Mouse (Mus musculus) brown adipose tissue, adult 24 weeks (tissue): Measurements from ENCODE around the gene Lpgat1. TPM values are rescaled to one million over a fixed set of nuclear protein-coding genes. Genes with fewer than 3 reads are reported as not detected.

Experiments
- H3K27ac ChIP-seq: fragments of 200-500 bp; replicated peaks from 2 replicates; pipeline ENCODE4 v1.5.1; 2012; ENCODE audit warnings: low read depth, mild to moderate bottlenecking, low read length
- H3K4me1 ChIP-seq: fragments of 200-500 bp; 2 replicates; pipeline ENCODE4 v1.6.1; 2012; ENCODE audit warnings: low read length, mixed read lengths; ENCODE audit not compliant: control insufficient read depth, insufficient read depth, insufficient read length
- H3K4me3 ChIP-seq: fragments of 200-500 bp; 2 replicates; pipeline ENCODE4 v1.5.1; 2012; ENCODE audit warnings: low read depth, mild to moderate bottlenecking, low read length, moderate library complexity; ENCODE audit not compliant: insufficient read depth
- polyA plus RNA-seq: library from polyadenylated mRNA; stranded (reverse); fragments of >200 nt; gene quantifications from 2 replicates; pipeline ENCODE4 v1.2.4, GENCODE M21; 2012; ENCODE audit not compliant: missing spikeins, insufficient read depth, insufficient read length

Lpgat1 gene
- polyA plus RNA-seq, 1 experiment: 40.5 TPM

GRCm38 (mm10) chr1:191719326-191719725 lies 1.7 kb downstream of the Lpgat1 start:
- Histone ChIP-seq H3K4me3 (peak overlapping the region; percentile 76), H3K4me1 (no peaks in the 10 kb centered on the region), H3K27ac (no peak overlapping the region)

- Histone ChIP-seq H3K4me3 (0 out of 2 replicates have a peak overlapping the region, but pooled peaks have one; percentile 0), H3K27ac (no peak overlapping the region)
Observed at GRCm38 (mm10) chr1:191720419-191720818, 2.8 kb downstream of the Lpgat1 start.

DNA sequence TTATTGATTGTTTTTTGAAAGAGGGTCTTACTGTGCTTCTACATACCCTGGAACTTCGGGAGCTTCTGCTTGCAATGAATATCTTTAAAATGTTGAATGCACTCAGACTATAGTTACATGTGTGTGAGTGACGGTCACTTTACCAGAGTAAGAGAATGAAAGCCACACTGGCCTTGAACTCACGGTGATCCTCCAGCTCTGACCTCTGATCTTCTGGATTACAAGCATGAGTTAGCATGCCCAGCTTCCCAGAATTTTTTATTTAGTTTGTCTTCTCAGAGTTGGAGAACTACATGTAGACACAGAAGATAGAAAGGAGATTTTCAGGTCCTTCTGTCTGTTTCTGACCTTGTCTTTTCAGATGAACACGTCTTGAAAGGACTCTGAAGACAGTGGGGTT lies 5.1 kb downstream of the Lpgat1 start:
- no peaks in the 10 kb centered on the region for H3K4me1 ChIP-seq
- H3K4me3 ChIP-seq: no peak overlapping the region
- no peak overlapping the region for H3K27ac ChIP-seq

More at GRCm38 (mm10) chr1:191720419-191720818, 2.8 kb downstream of the Lpgat1 start:
- no peaks in the 10 kb centered on the region for H3K4me1 ChIP-seq

GRCm38 (mm10) chr1:191723675-191724074 lies 6.0 kb downstream of the Lpgat1 start:
- H3K27ac ChIP-seq: no peak overlapping the region
- H3K4me1 ChIP-seq: no peaks in the 10 kb centered on the region
- H3K4me3 ChIP-seq: no peak overlapping the region

- H3K4me1 ChIP-seq: no peaks in the 10 kb centered on the region
- no peak overlapping the region for H3K27ac ChIP-seq
- H3K4me3 ChIP-seq: peak overlapping the region; percentile 26; the same call in 1 of the 2 replicates
Observed at GRCm38 (mm10) chr1:191724385-191725061, 6.9 kb downstream of the Lpgat1 start.

GRCm38 (mm10) chr1:191732623-191733022 lies 15.0 kb downstream of the Lpgat1 start:
- H3K4me1 ChIP-seq: peaks cover 4% of the 10 kb centered on the region

DNA sequence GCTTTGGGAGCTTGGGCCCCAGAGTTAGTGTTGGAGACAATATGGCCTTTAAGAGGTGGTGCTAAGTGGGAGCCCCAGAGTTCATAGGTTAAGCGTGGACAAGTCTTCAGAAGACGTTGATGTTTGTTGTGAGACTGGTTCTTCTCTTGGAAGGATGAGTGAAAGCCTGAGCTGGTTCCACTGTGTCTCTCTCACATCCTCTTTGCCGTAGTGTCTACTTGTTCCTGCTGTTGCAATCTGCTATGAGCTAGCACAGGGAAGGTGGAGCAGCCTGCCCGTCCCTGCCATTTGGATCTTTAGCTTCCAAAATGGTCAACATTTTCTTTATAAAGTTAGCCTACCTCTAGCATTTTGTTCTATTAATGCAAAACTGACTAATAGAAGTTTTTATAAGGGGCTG lies 16.2 kb downstream of the Lpgat1 start:
- H3K27ac ChIP-seq: no peak overlapping the region
- H3K4me3 ChIP-seq: no peak overlapping the region
- peaks cover 16% of the 10 kb centered on the region for H3K4me1 ChIP-seq

More at GRCm38 (mm10) chr1:191732623-191733022, 15.0 kb downstream of the Lpgat1 start:
- Histone ChIP-seq H3K4me3 (no peak overlapping the region), H3K27ac (no peak overlapping the region)

DNA sequence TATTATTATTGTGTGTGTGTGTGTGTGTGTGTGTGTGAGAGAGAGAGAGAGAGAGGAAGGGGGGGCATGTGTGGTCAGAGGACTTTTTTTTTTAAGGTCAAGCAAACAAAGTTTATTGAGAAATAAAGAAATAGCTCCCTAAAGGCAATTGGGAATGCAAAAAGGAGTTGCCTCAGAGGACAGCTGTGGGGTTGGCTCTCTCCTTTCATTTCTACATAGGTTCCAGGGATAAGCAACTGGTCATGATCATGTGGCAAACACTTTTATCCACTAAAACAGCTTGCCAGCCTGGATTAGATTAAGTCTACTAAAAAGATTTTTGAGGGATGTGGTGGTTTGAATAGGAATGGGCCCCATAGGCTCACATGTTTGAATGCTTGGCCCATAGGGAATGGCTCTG lies 18.8 kb downstream of the Lpgat1 start:
- Histone ChIP-seq H3K4me3 (no peak overlapping the region), H3K4me1 (peaks cover 23% of the 10 kb centered on the region), H3K27ac (peak overlapping the region; percentile 70)

- Histone ChIP-seq H3K4me1 (peaks cover 23% of the 10 kb centered on the region), H3K27ac (0 out of 2 replicates have a peak overlapping the region, but pooled peaks have one; percentile 42), H3K4me3 (no peak overlapping the region)
Observed at GRCm38 (mm10) chr1:191737871-191738270, 20.2 kb downstream of the Lpgat1 start.

DNA sequence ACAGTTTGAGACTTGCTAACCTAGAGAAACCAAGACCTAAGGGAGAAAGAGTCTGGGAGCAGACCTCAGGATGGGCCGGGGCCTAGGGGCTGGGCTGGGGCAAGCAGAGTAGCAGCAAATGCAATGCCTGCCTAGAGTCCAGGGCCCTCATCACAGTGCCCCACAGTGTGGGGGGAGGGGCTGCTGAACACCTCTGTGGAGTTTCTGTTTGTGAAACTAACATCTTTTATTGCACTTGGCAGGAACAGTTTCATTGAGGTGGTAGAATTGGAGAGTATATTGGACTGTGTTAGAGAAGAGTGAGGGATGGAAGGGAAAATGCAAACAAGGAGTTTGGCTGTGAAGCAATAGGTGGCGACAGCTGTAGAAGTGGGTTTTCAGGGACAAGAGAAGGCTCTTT lies 21.1 kb downstream of the Lpgat1 start:
- Histone ChIP-seq H3K27ac (no peak overlapping the region), H3K4me3 (no peak overlapping the region)

DNA sequence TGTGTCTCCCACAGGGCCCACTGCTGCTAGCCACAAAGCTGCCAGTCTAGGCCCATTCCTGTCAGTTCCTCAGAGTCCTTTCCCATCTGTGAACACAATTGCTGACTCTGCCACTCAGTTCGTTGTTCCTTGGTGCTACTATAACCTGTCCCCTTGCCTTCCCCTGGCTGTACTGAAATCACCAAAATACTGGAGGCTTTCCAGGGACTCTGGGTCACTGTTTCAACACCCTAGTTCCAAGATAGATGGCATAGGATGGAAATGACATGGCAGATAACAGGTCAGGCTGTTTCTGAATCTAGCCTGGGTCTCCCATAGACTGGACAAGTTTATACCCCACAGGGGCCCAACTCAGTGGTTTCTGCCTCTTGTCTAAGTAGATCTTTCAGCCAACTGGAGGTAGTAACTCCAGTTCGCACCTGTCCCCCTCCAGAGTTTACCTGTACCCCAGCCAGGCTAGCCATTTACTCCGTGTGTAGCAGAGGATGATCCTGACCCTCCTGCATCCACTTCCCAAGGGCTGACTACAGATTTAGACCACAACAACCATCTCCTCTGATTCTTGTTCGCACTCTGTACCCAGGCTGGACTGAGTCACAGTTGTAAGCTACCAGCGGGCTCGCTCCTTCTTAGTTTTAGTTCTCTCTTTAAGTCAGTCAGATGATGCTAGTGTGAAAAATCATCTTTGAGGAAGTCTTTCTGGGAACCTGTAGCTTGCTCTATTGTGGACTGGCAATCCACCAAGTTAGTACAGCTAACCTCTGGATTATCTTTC lies 23.1 kb downstream of the Lpgat1 start:
- H3K4me1 ChIP-seq: peaks cover 23% of the 10 kb centered on the region
- peak overlapping the region; percentile 27; the same call in 1 of the 2 replicates for H3K27ac ChIP-seq
- no peak overlapping the region for H3K4me3 ChIP-seq

More for the DNA sequence above, 21.1 kb downstream of the Lpgat1 start:
- H3K4me1 ChIP-seq: peaks cover 23% of the 10 kb centered on the region

- H3K4me3 ChIP-seq: no peak overlapping the region
- peaks cover 22% of the 10 kb centered on the region for H3K4me1 ChIP-seq
- H3K27ac ChIP-seq: no peak overlapping the region
Observed at GRCm38 (mm10) chr1:191741635-191742034, 24.0 kb downstream of the Lpgat1 start.

GRCm38 (mm10) chr1:191748431-191748830 lies 30.8 kb downstream of the Lpgat1 start:
- peaks cover 2% of the 10 kb centered on the region; the same call in 1 of the 2 replicates for H3K4me1 ChIP-seq
- H3K27ac ChIP-seq: no peak overlapping the region
- no peak overlapping the region for H3K4me3 ChIP-seq

GRCm38 (mm10) chr1:191756520-191757199 lies 39.0 kb downstream of the Lpgat1 start:
- H3K27ac ChIP-seq: no peak overlapping the region
- H3K4me1 ChIP-seq: no peaks in the 10 kb centered on the region
- H3K4me3 ChIP-seq: no peak overlapping the region

GRCm38 (mm10) chr1:191774106-191774505 lies 56.5 kb downstream of the Lpgat1 start:
- H3K4me3 ChIP-seq: no peak overlapping the region
- H3K4me1 ChIP-seq: no peaks in the 10 kb centered on the region
- no peak overlapping the region for H3K27ac ChIP-seq
